Mouse (Mus musculus) CD8-positive naive resting alpha-beta T cell, adult 57 days (primary cell): ENCODE data around the gene Szt2. TPM values are rescaled to one million over a fixed set of nuclear protein-coding genes. Genes with fewer than 3 reads are reported as not detected.

ENCODE experiments used
- total RNA-seq: library from RNA; stranded (reverse); gene quantifications from one replicate; pipeline ENCODE4 v1.2.4, GENCODE M21; 2023

Gene Szt2
- 74.1 TPM for total RNA-seq

DNA sequence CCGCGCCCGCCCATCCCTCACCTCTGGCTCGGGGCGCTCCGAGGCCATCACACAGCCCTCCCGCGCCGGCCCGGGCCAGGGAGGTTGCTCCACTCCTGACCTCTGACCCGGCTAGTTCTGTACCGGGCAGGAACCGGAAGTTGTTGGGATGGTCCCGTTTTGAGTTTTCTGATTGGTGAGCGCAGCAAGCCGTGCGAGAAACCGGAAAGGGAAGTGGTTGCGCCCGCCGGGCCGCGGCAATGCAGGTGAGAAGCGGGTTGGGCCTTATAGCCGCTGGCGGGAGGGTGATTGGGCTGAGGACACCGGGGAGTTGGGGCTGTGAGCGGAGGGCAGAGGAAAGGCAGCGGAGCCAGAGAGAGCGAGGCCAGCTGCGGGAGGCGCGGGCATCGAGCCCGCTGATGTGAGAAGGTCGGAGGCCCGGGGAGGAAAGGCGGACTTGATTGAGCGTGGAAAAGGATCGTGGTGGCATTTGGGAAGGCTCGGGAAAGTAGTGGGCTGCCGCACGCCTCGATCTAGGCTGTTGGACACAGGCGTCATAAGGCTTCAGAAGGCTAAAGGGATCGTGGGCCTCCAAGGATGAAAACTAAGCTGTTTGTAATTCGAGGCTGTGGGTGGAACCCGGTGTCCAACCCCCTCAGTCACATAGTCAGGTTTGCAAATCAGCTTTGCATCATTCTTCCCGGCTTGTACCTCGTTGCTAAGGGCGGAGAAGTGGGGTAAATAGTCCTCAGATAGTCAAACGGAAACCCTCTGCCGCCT lies at the start of gene Szt2, which contains the start of gene Med8:
Szt2 (minus strand) TSS at position 132 of the 759 bp plus-strand sequence.
Med8 (plus strand) TSS at position 196 of the 759 bp plus-strand sequence.

DNA sequence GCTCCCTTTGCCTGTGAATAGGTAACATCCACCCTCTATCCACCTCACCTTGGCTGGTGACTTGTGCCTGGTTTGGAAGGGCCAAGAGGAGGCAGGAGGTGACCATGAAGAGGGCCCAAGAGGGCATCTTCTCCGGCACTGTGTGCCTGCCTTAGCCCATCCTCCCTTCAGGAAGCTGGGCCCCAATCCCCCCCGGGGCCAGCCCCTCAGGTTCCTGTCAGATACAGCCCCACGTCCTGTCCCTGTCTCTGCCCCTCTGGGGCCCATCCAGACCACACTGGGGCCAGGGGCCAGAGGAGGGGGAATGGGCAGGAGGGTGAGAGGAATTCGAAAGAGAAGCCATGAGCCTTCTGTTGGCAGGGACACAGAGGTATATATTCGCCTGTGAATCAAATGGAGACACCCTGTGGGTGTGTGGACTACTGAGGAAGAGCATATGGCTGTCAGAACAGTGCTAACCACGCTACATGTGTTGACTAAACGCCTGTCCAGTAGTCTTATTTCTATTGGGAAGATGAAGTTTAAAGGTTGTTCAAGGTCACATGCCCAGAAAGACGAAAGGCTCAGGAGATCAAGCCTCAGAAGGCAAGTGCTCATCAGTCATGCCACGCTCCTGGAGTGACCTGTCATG lies 48.4 kb upstream of the Szt2 start, which contains the start of gene Mpl:
Mpl (minus strand) TSS at position 169 of the 631 bp plus-strand sequence.

GRCm38 (mm10) chr4:118436820-118437603 lies 27.9 kb upstream of the Szt2 start, which contains the start of gene Cdc20:
Cdc20 (minus strand) TSS chr4:118437352.

GRCm38 (mm10) chr4:118427768-118428451 lies 18.8 kb upstream of the Szt2 start, which contains the start of gene Elovl1:
Elovl1 (plus strand) TSS chr4:118428093.

Other genes with a start within 250 kb of the Szt2 start
- gene Kdm4a, start 229.2 kb downstream of the Szt2 start, total RNA-seq, result 60.1 TPM
- 1.9 TPM for gene Ptprf, start 117.9 kb downstream of the Szt2 start, total RNA-seq
- 59.5 TPM for gene Med8, start 64 bp upstream of the Szt2 start, total RNA-seq
- 39.3 TPM for gene Elovl1, start 18.8 kb upstream of the Szt2 start, total RNA-seq
- 4.2 TPM for gene Cdc20, start 28.1 kb upstream of the Szt2 start, total RNA-seq
- gene Mpl, start 48.2 kb upstream of the Szt2 start, total RNA-seq, result not detected
- gene Tie1, start 80.8 kb upstream of the Szt2 start, total RNA-seq, result 0.18 TPM
- gene 2610528J11Rik, start 117.7 kb upstream of the Szt2 start, total RNA-seq, result not detected
- gene Tmem125, start 134.8 kb upstream of the Szt2 start, total RNA-seq, result not detected
- not detected for gene Cfap57, start 211.5 kb upstream of the Szt2 start, total RNA-seq
- gene Ebna1bp2, start 211.5 kb upstream of the Szt2 start, total RNA-seq, result 69.7 TPM
- not detected for gene Olfr62, start 249.7 kb upstream of the Szt2 start, total RNA-seq